Mouse (Mus musculus) thymus, postnatal 36 days (tissue): Measurements from ENCODE around the gene Kdelr2.

ENCODE experiments used
- DNase-seq, 2 experiments: peaks; one replicate each; pipeline ENCODE4 v3.0.0; 2022; ENCODE audit warnings: mixed read lengths in 2 of 2

Kdelr2 gene

GRCm38 (mm10) chr5:143401556-143401955 lies 2.1 kb upstream of the Kdelr2 start:
- DNase-seq = no peak

GRCm38 (mm10) chr5:143404148-143404930 lies 701 bp downstream of the Kdelr2 start:
- DNase-seq = no peak

- no peak for DNase-seq
Observed at GRCm38 (mm10) chr5:143405200-143405599, 1.6 kb downstream of the Kdelr2 start.

- DNase-seq = no peak
Observed at GRCm38 (mm10) chr5:143406548-143406947, 2.9 kb downstream of the Kdelr2 start.

- DNase-seq = no peak
Observed at GRCm38 (mm10) chr5:143409239-143409638, 5.6 kb downstream of the Kdelr2 start.

- DNase-seq = no peak
Observed at GRCm38 (mm10) chr5:143410841-143411395, 7.3 kb downstream of the Kdelr2 start.

GRCm38 (mm10) chr5:143421484-143421883 lies 17.8 kb downstream of the Kdelr2 start:
- no peak for DNase-seq

- DNase-seq = no peak
Observed at GRCm38 (mm10) chr5:143422990-143423389, 19.4 kb downstream of the Kdelr2 start.

GRCm38 (mm10) chr5:143423899-143424519 lies 20.4 kb downstream of the Kdelr2 start:
- DNase-seq = peak; percentile 36 to 45

GRCm38 (mm10) chr5:143434421-143434820 lies 30.8 kb downstream of the Kdelr2 start:
- peak; percentile 64 to 72 for DNase-seq

GRCm38 (mm10) chr5:143441298-143441697 lies 37.7 kb downstream of the Kdelr2 start:
- DNase-seq = no peak

- DNase-seq = no peak
Observed at GRCm38 (mm10) chr5:143441753-143442152, 38.1 kb downstream of the Kdelr2 start.

- DNase-seq = no peak
Observed at GRCm38 (mm10) chr5:143463671-143464070, 60.0 kb downstream of the Kdelr2 start.

GRCm38 (mm10) chr5:143464100-143464756 lies 60.6 kb downstream of the Kdelr2 start, which contains the start of gene Daglb:
Daglb (plus strand) TSS chr5:143464584.
- DNase-seq = peak; percentile 88 to 92

- DNase-seq = no peak
Observed at GRCm38 (mm10) chr5:143464757-143465118, 61.1 kb downstream of the Kdelr2 start.

- no peak for DNase-seq
Observed at GRCm38 (mm10) chr5:143465156-143466085, 61.8 kb downstream of the Kdelr2 start.

GRCm38 (mm10) chr5:143466891-143467669 lies 63.4 kb downstream of the Kdelr2 start:
- DNase-seq = no peak

GRCm38 (mm10) chr5:143467931-143468330 lies 64.3 kb downstream of the Kdelr2 start:
- DNase-seq = no peak

- no peak for DNase-seq
Observed at GRCm38 (mm10) chr5:143469628-143470027, 66.0 kb downstream of the Kdelr2 start.

- DNase-seq = no peak
Observed at GRCm38 (mm10) chr5:143470421-143471164, 67.0 kb downstream of the Kdelr2 start.

- no peak for DNase-seq
Observed at GRCm38 (mm10) chr5:143471165-143471546, 67.5 kb downstream of the Kdelr2 start.
